Comparison of ENCODE assay signal across 9 mouse cellular contexts in genomic region chr2:157635670-157636069, GRCm38 (mm10).
A peak's percentile ranks its signal among the peaks of the same experiment; 100 is the strongest.
DNase-seq lines count a peak whose midpoint lies in the region; ATAC-seq and TF ChIP-seq lines count a peak whose summit lies in the region.
"Had no signal": no experiment of that assay in that cellular context is flagged by ENCODE, and none has a peak within 500 bp of the region (broad histone marks: within the 10 kb centered on the region; RNA-seq: fewer than 3 reads in every experiment).

No protein-coding gene starts in this region.

- H3K27ac ChIP-seq in heart, embryonic 12.5 days (ENCODE audit: poor library complexity, severe bottlenecking): no peak overlapping the region
- no peak overlapping the region for H3K27ac ChIP-seq in intestine, postnatal 0 days (ENCODE audit: low read depth, low read length)
- H3K27ac ChIP-seq: neural tube, embryonic 12.5 days had no signal

- peaks cover 15% of the 10 kb centered on the region for H3K27me3 ChIP-seq in heart, embryonic 12.5 days (replicated peaks)
- H3K27me3 ChIP-seq in intestine, postnatal 0 days (replicated peaks; ENCODE audit: control insufficient read depth, insufficient read depth, low read length): no peaks in the 10 kb centered on the region
- H3K27me3 ChIP-seq: neural tube, embryonic 12.5 days had no signal

- TF ChIP-seq CTCF in intestine, postnatal 0 days (IDR thresholded peaks at IDR 0.05; ENCODE audit: low read depth): peak; percentile 96

- H3K9ac ChIP-seq in heart, embryonic 12.5 days: no peak overlapping the region
- no peak overlapping the region for H3K9ac ChIP-seq in intestine, postnatal 0 days (ENCODE audit: low read depth, low read length)
- H3K9ac ChIP-seq: neural tube, embryonic 12.5 days had no signal

- no peak for ATAC-seq in heart, embryonic 12.5 days (ENCODE audit: insufficient number of reproducible peaks, low FRiP score)
- ATAC-seq in intestine, postnatal 0 days: no peak

- intact Hi-C loops in left cerebral cortex, postnatal 4 days (cut with DNase I): loop anchor here (10.0 kb wide), 1 partner anchor 279 kb away; the partner anchor contains the start of gene Vstm2l

- H3K4me1 ChIP-seq in heart, embryonic 12.5 days (replicated peaks): no peaks in the 10 kb centered on the region
- H3K4me1 ChIP-seq in intestine, postnatal 0 days (replicated peaks; ENCODE audit: control insufficient read depth, insufficient read depth, low read length): no peaks in the 10 kb centered on the region
- H3K4me1 ChIP-seq: neural tube, embryonic 12.5 days had no signal

- 8% methylated on average over 14 of the region's 14 CpGs for WGBS in heart, embryonic 12.5 days
- 5% methylated on average over 14 of the region's 14 CpGs for WGBS in intestine, postnatal 0 days

- H3K9me3 ChIP-seq in heart, embryonic 12.5 days (replicated peaks): no peaks in the 10 kb centered on the region; the same call in 1 of the 2 replicates
- no peaks in the 10 kb centered on the region for H3K9me3 ChIP-seq in intestine, postnatal 0 days (ENCODE audit: control insufficient read depth)
- H3K9me3 ChIP-seq: neural tube, embryonic 12.5 days had no signal

- H3K36me3 ChIP-seq in heart, embryonic 12.5 days: no peaks in the 10 kb centered on the region
- no peaks in the 10 kb centered on the region for H3K36me3 ChIP-seq in intestine, postnatal 0 days (ENCODE audit: control insufficient read depth, insufficient read depth)
- H3K36me3 ChIP-seq: neural tube, embryonic 12.5 days had no signal

- no peak overlapping the region for H3K4me2 ChIP-seq in heart, embryonic 12.5 days
- no peak overlapping the region for H3K4me2 ChIP-seq in intestine, postnatal 0 days (replicated peaks; ENCODE audit: low read depth)
- H3K4me2 ChIP-seq: neural tube, embryonic 12.5 days had no signal

- H3K4me3 ChIP-seq in heart, embryonic 12.5 days: no peak overlapping the region
- H3K4me3 ChIP-seq in intestine, postnatal 0 days (ENCODE audit: low read depth, low read length): no peak overlapping the region
- H3K4me3 ChIP-seq: neural tube, embryonic 12.5 days had no signal

- DNase-seq in heart, adult 18-20 months: peak; percentile 69 to 92
- peak; percentile 97 to 98 for DNase-seq in cerebellum, postnatal 14 days
- DNase-seq in gastrocnemius, adult 8-10 months (ENCODE audit: low spot score in 2 of 2): peak; percentile 70 to 77
- peak; percentile 95 for DNase-seq in left cerebral cortex, postnatal 4 days
- peak; percentile 48 for DNase-seq in naive thymus-derived CD4-positive, alpha-beta T cell, adult 2 months (ENCODE audit: low read depth)
- DNase-seq in testis, postnatal 10 days (ENCODE audit: low spot score): peak; percentile 94
